Mouse (Mus musculus): ENCODE measurements around the gene Trim25. TPM values are rescaled to one million over a fixed set of nuclear protein-coding genes. Genes with fewer than 3 reads are reported as not detected.

Gene Trim25
- polyA plus RNA-seq, 1 experiment from 2014 or later, result 21.7 TPM

DNA sequence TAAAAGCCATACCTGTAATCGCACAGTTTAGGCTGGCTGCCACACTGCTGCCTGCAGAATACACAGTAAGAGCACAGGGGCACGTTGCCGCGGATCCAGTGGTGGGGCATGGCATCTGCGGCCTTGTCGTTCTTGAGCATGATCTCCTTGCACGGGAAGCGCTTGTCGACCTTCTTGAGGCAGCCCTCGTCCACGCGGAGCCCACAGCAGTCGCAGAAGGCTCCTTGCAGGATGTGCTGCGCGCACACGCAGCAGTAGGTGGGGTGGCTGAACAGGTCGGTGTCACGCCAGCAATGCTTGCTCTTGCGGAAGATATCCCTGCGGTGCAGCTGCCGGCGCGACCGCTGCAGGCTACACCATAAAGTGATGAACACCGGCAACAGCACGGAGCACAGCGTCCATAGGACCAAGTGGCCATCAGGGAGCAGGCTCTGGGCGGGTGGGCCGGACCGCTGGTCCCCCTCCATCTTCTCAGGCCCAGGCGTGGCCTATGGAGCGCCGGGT, 60.8 kb downstream of the Trim25 start:
- no peak overlapping the region for H3K27ac ChIP-seq (ENCODE audit: low read length)
- peak; percentile 38 for ATAC-seq (ENCODE audit: low read depth)
- H3K9me3 ChIP-seq (replicated peaks; ENCODE audit: control insufficient read depth, low read length), result no peaks in the 10 kb centered on the region
- peaks cover 25% of the 10 kb centered on the region for H3K4me1 ChIP-seq (ENCODE audit: control insufficient read depth, low read depth, low read length)
- WGBS (ENCODE audit: insufficient replicate concordance), result under 1% methylated on average over 33 of the region's 33 CpGs
- H3K9ac ChIP-seq (ENCODE audit: low read depth, low read length), result peak overlapping the region; percentile 64
- H3K36me3 ChIP-seq (ENCODE audit: control insufficient read depth, insufficient read depth), result no peaks in the 10 kb centered on the region
- H3K4me3 ChIP-seq (ENCODE audit: low read depth, low read length), result peak overlapping the region; percentile 71
- H3K4me2 ChIP-seq (ENCODE audit: low read depth, low read length), result peak overlapping the region; percentile 98
- H3K27me3 ChIP-seq (ENCODE audit: control insufficient read depth, insufficient read depth, low read depth, low read length), result no peaks in the 10 kb centered on the region

DNA sequence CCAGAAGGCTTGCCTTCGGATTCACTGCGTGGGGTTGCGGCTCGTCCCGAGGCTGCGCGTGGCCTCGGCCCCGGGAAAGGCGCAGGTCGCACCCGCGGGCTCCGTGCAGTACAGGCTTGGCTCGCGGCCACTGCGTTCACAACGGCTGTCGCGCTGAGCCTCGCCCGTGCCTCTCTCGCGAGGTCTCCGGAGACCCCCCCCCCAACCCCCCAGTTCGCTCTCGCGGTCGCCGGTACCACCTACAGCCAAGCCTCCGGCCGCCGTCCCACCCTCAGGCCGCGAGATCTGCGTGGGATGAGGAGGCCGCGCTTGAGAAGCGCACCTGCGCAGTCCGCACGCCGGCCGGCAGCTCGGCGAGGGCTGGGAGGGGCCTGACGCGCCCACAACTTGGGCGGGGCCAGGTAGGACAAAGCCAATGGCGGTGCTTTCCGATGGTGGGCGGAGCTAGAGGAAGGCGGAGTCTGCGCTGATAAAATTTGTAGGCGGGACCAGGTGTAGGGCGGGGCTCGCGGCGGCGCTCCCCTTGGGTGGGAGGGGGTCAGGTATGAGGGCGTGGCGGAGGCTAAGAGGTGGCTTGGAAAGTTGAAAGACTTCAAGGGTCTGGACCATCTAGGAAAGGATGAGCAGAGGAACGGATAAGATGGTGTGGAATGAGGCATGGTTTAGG, 61.4 kb downstream of the Trim25 start:
- under 1% methylated on average over 63 of the region's 63 CpGs for WGBS (ENCODE audit: insufficient replicate concordance)

DNA sequence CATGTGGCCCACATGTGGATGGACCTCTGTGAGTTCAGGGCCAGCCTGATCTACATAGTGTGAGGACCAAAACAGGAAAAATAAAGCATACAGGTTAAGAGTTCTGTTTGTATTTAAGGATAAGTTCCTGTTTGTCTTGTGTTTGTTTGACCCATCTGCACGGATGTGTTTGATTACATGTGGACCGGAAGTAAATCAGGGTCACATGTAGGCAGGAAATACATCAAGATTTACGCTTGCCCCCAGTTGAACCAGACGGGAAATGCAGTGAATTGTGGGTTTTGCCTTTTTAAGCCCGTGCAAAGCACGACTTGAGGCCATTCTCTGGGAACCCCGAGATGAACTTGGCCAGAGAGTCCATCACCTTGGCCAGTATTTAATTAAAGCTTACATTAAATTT, 62.2 kb downstream of the Trim25 start:
- no peaks in the 10 kb centered on the region for H3K27me3 ChIP-seq (ENCODE audit: control insufficient read depth, insufficient read depth, low read depth, low read length)
- H3K9me3 ChIP-seq (replicated peaks; ENCODE audit: control insufficient read depth, low read length), result no peaks in the 10 kb centered on the region
- no peak overlapping the region for H3K4me2 ChIP-seq (ENCODE audit: low read depth, low read length)
- peaks cover 25% of the 10 kb centered on the region for H3K4me1 ChIP-seq (ENCODE audit: control insufficient read depth, low read depth, low read length)
- no peak overlapping the region for H3K9ac ChIP-seq (ENCODE audit: low read depth, low read length)
- no peak overlapping the region for H3K4me3 ChIP-seq (ENCODE audit: low read depth, low read length)
- H3K36me3 ChIP-seq (ENCODE audit: control insufficient read depth, insufficient read depth), result no peaks in the 10 kb centered on the region
- H3K27ac ChIP-seq (ENCODE audit: low read length), result no peak overlapping the region
- 48% methylated on average over 7 of the region's 7 CpGs for WGBS (ENCODE audit: insufficient replicate concordance)
- ATAC-seq (ENCODE audit: low read depth), result no peak

More for the DNA sequence above, 61.4 kb downstream of the Trim25 start:
- H3K9ac ChIP-seq (ENCODE audit: low read depth, low read length), result peak overlapping the region; percentile 64
- H3K27ac ChIP-seq (ENCODE audit: low read length), result no peak overlapping the region
- H3K4me1 ChIP-seq (ENCODE audit: control insufficient read depth, low read depth, low read length), result peaks cover 25% of the 10 kb centered on the region
- H3K9me3 ChIP-seq (replicated peaks; ENCODE audit: control insufficient read depth, low read length), result no peaks in the 10 kb centered on the region
- no peaks in the 10 kb centered on the region for H3K36me3 ChIP-seq (ENCODE audit: control insufficient read depth, insufficient read depth)
- no peaks in the 10 kb centered on the region for H3K27me3 ChIP-seq (ENCODE audit: control insufficient read depth, insufficient read depth, low read depth, low read length)
- ATAC-seq (ENCODE audit: low read depth), result peak; percentile 90
- peak overlapping the region; percentile 71 for H3K4me3 ChIP-seq (ENCODE audit: low read depth, low read length)
- peak overlapping the region; percentile 98 for H3K4me2 ChIP-seq (ENCODE audit: low read depth, low read length)

DNA sequence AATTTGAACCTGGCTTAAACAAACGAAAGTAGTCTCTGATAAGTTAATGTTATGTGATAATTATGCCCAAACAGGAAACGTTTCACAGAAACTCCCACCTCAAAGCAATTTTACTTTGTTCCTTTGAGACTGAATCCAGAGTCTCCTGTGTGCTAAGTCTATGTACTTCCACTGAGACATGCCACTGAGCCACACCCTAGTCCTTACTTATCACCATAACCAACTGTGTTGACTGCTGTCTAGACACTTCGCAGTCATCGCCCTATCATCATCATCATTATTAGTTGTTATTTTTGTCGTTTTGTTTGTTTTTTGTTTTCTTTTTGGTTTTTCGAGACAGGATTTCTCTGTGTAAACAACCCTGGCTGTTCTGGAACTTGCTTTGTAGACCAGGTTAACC, 65.1 kb downstream of the Trim25 start:
- H3K9me3 ChIP-seq (replicated peaks; ENCODE audit: control insufficient read depth, low read length), result no peaks in the 10 kb centered on the region
- no peak overlapping the region for H3K4me3 ChIP-seq (ENCODE audit: low read depth, low read length)
- 28% methylated on average over 6 of the region's 6 CpGs for WGBS (ENCODE audit: insufficient replicate concordance)
- no peak overlapping the region for H3K9ac ChIP-seq (ENCODE audit: low read depth, low read length)
- no peaks in the 10 kb centered on the region for H3K27me3 ChIP-seq (ENCODE audit: control insufficient read depth, insufficient read depth, low read depth, low read length)
- no peak overlapping the region for H3K27ac ChIP-seq (ENCODE audit: low read length)
- H3K36me3 ChIP-seq (ENCODE audit: control insufficient read depth, insufficient read depth), result no peaks in the 10 kb centered on the region
- no peak overlapping the region for H3K4me2 ChIP-seq (ENCODE audit: low read depth, low read length)
- peaks cover 21% of the 10 kb centered on the region for H3K4me1 ChIP-seq (ENCODE audit: control insufficient read depth, low read depth, low read length)
- no peak for ATAC-seq (ENCODE audit: low read depth)

DNA sequence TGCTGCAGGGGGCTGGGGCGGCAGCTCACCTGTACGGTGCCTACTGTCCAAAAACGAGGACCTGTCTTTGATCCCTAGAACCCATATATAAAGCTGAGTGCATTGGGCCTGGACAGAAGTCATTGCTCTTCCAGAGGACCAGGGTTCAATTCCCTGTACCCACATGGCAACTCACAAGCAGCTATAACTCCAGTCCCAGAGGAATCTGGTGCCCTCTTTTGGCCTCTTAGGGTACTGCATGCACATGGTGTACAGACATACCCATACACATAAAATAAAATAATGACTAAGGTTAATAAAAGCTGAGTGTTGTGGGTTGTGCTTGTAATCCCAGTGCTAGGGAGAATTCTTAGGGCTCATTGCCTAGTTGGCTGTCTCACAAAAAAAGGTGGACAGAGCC, 66.1 kb downstream of the Trim25 start:
- no peak overlapping the region for H3K4me3 ChIP-seq (ENCODE audit: low read depth, low read length)
- no peaks in the 10 kb centered on the region for H3K9me3 ChIP-seq (replicated peaks; ENCODE audit: control insufficient read depth, low read length)
- no peak for ATAC-seq (ENCODE audit: low read depth)
- no peak overlapping the region for H3K27ac ChIP-seq (ENCODE audit: low read length)
- H3K4me2 ChIP-seq (ENCODE audit: low read depth, low read length), result no peak overlapping the region
- no peak overlapping the region for H3K9ac ChIP-seq (ENCODE audit: low read depth, low read length)
- H3K4me1 ChIP-seq (ENCODE audit: control insufficient read depth, low read depth, low read length), result peaks cover 11% of the 10 kb centered on the region
- WGBS (ENCODE audit: insufficient replicate concordance), result 91% methylated on average over 3 of the region's 3 CpGs
- H3K36me3 ChIP-seq (ENCODE audit: control insufficient read depth, insufficient read depth), result no peaks in the 10 kb centered on the region
- no peaks in the 10 kb centered on the region for H3K27me3 ChIP-seq (ENCODE audit: control insufficient read depth, insufficient read depth, low read depth, low read length)

DNA sequence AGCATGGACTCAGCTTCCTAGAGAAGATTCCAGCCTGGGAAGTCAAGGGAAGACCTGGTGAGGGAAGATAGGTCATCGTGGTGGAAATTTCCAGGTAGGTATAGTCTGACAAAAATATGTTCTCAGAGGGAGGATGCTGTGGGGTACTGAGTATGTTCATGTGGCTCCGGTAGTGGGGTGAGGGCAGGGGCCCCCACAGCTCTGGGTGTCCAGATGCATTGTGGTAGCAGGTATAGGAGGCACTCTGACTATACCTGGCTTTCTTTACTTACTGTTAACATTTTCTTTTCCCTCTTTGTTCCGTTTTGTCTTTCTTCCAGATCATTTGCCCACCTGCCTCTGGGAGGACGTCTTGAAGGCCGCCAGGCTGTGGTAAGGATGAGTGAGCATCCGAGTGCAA, 67.0 kb downstream of the Trim25 start:
- peaks cover 6% of the 10 kb centered on the region; the same call in 1 of the 2 replicates for H3K4me1 ChIP-seq (ENCODE audit: control insufficient read depth, low read depth, low read length)
- no peak overlapping the region for H3K9ac ChIP-seq (ENCODE audit: low read depth, low read length)
- whole genome bisulfite sequencing (ENCODE audit: insufficient replicate concordance), result 63% methylated on average over 6 of the region's 6 CpGs
- no peaks in the 10 kb centered on the region for H3K36me3 ChIP-seq (ENCODE audit: control insufficient read depth, insufficient read depth)
- no peak overlapping the region for H3K4me2 ChIP-seq (ENCODE audit: low read depth, low read length)
- no peak overlapping the region for H3K4me3 ChIP-seq (ENCODE audit: low read depth, low read length)
- no peaks in the 10 kb centered on the region for H3K27me3 ChIP-seq (ENCODE audit: control insufficient read depth, insufficient read depth, low read depth, low read length)
- no peaks in the 10 kb centered on the region for H3K9me3 ChIP-seq (replicated peaks; ENCODE audit: control insufficient read depth, low read length)
- ATAC-seq (ENCODE audit: low read depth), result no peak
- no peak overlapping the region for H3K27ac ChIP-seq (ENCODE audit: low read length)

DNA sequence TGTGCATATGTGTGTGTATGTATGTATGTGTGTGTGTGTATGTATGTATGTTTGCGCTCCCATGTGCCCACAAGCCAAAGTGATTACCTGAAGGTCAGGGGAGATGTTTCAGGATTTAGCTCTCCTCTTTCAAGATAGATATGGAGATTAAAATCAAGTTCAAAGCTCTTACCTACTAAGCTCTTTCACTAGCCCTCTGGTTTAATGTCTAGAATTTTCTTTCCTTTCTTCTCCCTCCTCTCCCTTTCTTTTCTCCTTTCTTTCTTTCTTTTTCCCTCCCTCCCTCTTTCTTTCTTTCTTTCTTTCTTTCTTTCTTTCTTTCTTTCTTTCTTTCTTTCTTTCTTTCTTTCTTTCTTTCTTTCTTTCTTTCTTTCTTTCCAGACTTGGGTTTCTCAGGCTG, 67.6 kb downstream of the Trim25 start, which contains the start of gene Dgke:
TSS of gene Dgke (minus strand) at position 101 of the 400 bp plus-strand sequence.
- WGBS (ENCODE audit: insufficient replicate concordance), result 75% methylated on average over 1 of the region's 1 CpGs
- Histone ChIP-seq H3K9me3 (replicated peaks; ENCODE audit: control insufficient read depth, low read length) (no peaks in the 10 kb centered on the region), H3K4me3 (ENCODE audit: low read depth, low read length) (no peak within 1 kb of the TSS), H3K27me3 (ENCODE audit: control insufficient read depth, insufficient read depth, low read depth, low read length) (no peaks in the 10 kb centered on the region), H3K36me3 (ENCODE audit: control insufficient read depth, insufficient read depth) (no peaks in the 10 kb centered on the region), H3K4me2 (ENCODE audit: low read depth, low read length) (no peak within 1 kb of the TSS), H3K9ac (ENCODE audit: low read depth, low read length) (no peak within 1 kb of the TSS), H3K27ac (ENCODE audit: low read length) (no peak within 1 kb of the TSS), H3K4me1 (ENCODE audit: control insufficient read depth, low read depth, low read length) (peaks cover 6% of the 10 kb centered on the region; the same call in 1 of the 2 replicates)
- no peak for ATAC-seq (ENCODE audit: low read depth)

DNA sequence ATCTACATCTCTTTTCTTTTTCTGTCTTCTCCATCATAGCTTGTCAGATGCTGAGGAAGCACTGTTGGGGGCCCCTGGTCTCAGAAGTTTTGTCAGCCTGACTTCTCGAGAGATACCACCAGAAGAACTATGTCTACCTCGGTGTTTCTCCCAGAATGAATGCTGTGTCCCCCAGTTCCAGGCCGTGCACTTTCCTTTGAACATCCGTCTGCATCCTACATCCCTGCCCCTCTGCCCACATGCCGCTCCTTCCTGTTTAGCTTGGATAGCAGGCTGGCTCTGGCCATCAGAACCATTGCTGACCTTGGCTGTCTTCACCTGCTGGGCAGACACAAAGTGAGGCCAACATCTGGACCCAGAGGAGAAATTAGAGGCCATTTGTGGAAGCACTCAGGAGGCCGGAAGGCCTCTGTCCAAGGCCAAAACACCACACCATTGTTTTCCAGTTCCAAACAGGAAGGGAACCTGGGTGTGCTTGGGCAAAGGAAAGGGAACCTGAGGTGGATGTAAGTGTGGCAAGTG, 68.2 kb downstream of the Trim25 start:
- Histone ChIP-seq H3K9ac (ENCODE audit: low read depth, low read length) (no peak overlapping the region), H3K4me2 (ENCODE audit: low read depth, low read length) (no peak overlapping the region), H3K36me3 (ENCODE audit: control insufficient read depth, insufficient read depth) (no peaks in the 10 kb centered on the region), H3K4me1 (ENCODE audit: control insufficient read depth, low read depth, low read length) (peaks cover 6% of the 10 kb centered on the region; the same call in 1 of the 2 replicates), H3K27ac (ENCODE audit: low read length) (no peak overlapping the region), H3K9me3 (replicated peaks; ENCODE audit: control insufficient read depth, low read length) (no peaks in the 10 kb centered on the region), H3K4me3 (ENCODE audit: low read depth, low read length) (no peak overlapping the region), H3K27me3 (ENCODE audit: control insufficient read depth, insufficient read depth, low read depth, low read length) (no peaks in the 10 kb centered on the region)
- 53% methylated on average over 6 of the region's 6 CpGs for WGBS (ENCODE audit: insufficient replicate concordance)
- ATAC-seq (ENCODE audit: low read depth), result no peak

DNA sequence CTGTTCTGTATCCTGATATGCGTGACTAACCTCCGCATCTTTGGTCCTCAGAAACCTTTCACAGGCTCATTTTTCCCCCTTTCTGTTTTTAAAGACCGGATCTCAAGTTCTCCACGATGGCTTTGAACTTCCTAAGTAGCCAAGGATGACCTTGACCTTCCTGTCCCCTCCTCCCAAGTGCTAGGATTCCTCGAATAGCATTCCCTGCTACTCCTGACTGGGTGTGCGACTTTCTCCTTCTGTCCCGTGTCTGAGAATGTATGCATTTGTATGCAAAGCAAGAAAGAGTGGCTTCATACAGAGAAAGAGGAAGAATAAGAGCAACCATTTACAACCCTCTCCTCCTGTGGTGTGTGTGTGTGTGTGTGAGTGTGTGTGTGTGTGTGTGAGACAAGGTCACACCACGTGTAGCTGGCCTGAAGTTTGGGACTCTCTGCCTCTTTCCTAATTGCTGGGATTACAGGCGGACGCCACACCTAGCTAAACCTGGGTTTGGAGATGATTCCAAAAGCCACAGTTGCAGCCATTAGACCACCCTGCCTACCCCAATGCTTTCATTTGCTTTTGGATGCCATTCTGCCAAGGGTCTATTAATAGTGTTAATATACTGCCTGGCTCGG, 68.8 kb downstream of the Trim25 start:
- H3K9me3 ChIP-seq (replicated peaks; ENCODE audit: control insufficient read depth, low read length), result no peaks in the 10 kb centered on the region
- WGBS (ENCODE audit: insufficient replicate concordance), result 53% methylated on average over 11 of the region's 11 CpGs
- no peak for ATAC-seq (ENCODE audit: low read depth)
- no peaks in the 10 kb centered on the region for H3K36me3 ChIP-seq (ENCODE audit: control insufficient read depth, insufficient read depth)
- no peak overlapping the region for H3K9ac ChIP-seq (ENCODE audit: low read depth, low read length)
- H3K27ac ChIP-seq (ENCODE audit: low read length), result no peak overlapping the region
- H3K4me3 ChIP-seq (ENCODE audit: low read depth, low read length), result no peak overlapping the region
- no peaks in the 10 kb centered on the region for H3K27me3 ChIP-seq (ENCODE audit: control insufficient read depth, insufficient read depth, low read depth, low read length)
- H3K4me1 ChIP-seq (ENCODE audit: control insufficient read depth, low read depth, low read length), result peaks cover 6% of the 10 kb centered on the region; the same call in 1 of the 2 replicates
- H3K4me2 ChIP-seq (ENCODE audit: low read depth, low read length), result no peak overlapping the region
